Mouse (Mus musculus) kidney, embryonic 14.5 days (tissue): Measurements from ENCODE around the gene Myo9b. TPM values are rescaled to one million over a fixed set of nuclear protein-coding genes. Genes with fewer than 3 reads are reported as not detected.

Experiments used
- ATAC-seq: fragments of 200-750 bp; cut with Nextera tagmentation; 2 replicates; pipeline ENCODE4 v1.8.0; 2017; ENCODE audit warnings: moderate number of reproducible peaks, mild to moderate bottlenecking, moderate TSS enrichment, moderate library complexity; ENCODE audit not compliant: low FRiP score, low TSS enrichment
- H3K27ac ChIP-seq: fragments of 300-500 bp; sonication (generic); 2 replicates; pipeline ENCODE4 v1.5.1; 2014; ENCODE audit warnings: low read depth, mild to moderate bottlenecking, low read length, moderate library complexity, mixed read lengths
- H3K27me3 ChIP-seq: fragments of 300-500 bp; sonication (generic); 2 replicates; pipeline ENCODE4 v1.6.1; 2014; ENCODE audit warnings: mild to moderate bottlenecking, low read length; ENCODE audit not compliant: control insufficient read depth, insufficient read depth
- H3K36me3 ChIP-seq: fragments of 300-500 bp; sonication (generic); 2 replicates; pipeline ENCODE4 v1.6.1; 2014; ENCODE audit warnings: low read length, mixed read lengths; ENCODE audit not compliant: control insufficient read depth, insufficient read depth
- H3K4me1 ChIP-seq: fragments of 300-500 bp; sonication (generic); 2 replicates; pipeline ENCODE4 v1.6.1; 2014; ENCODE audit warnings: low read length, mixed read lengths; ENCODE audit not compliant: control insufficient read depth, insufficient read depth
- H3K4me2 ChIP-seq: fragments of 300-500 bp; sonication (generic); replicated peaks from 2 replicates; pipeline ENCODE4 v1.6.1; 2014; ENCODE audit warnings: low read depth, mild to moderate bottlenecking, low read length
- H3K4me3 ChIP-seq: fragments of 300-500 bp; sonication (generic); 2 replicates; pipeline ENCODE4 v1.5.1; 2014; ENCODE audit warnings: mild to moderate bottlenecking, low read length
- H3K9ac ChIP-seq: fragments of 300-500 bp; sonication (generic); 2 replicates; pipeline ENCODE4 v1.6.1; 2014; ENCODE audit warnings: low read depth, mild to moderate bottlenecking, low read length, moderate library complexity
- H3K9me3 ChIP-seq: fragments of 300-500 bp; sonication (generic); 2 replicates; pipeline ENCODE4 v1.6.1; 2016; ENCODE audit warnings: low read length; ENCODE audit not compliant: control insufficient read depth
- WGBS: fragments of 180-500 bp; shearing (Covaris S2); extraction: QIAGEN DNeasy Blood & Tissue Kit; methylation state at CpG from one replicate; pipeline ENCODE4 v1.1.7; 2014; 5-methylcytosine and 5-hydroxymethylcytosine counted together
- polyA plus RNA-seq: library from polyadenylated mRNA; unstranded; fragments of >200 nt; fragmentation: Nextera tagmentation; extraction: Ambion mirVana; gene quantifications from 2 replicates; pipeline ENCODE4 v1.2.1, GENCODE M21; 2014

Gene Myo9b
- polyA plus RNA-seq, 1 experiment from 2014 or later: 23.7 TPM

DNA sequence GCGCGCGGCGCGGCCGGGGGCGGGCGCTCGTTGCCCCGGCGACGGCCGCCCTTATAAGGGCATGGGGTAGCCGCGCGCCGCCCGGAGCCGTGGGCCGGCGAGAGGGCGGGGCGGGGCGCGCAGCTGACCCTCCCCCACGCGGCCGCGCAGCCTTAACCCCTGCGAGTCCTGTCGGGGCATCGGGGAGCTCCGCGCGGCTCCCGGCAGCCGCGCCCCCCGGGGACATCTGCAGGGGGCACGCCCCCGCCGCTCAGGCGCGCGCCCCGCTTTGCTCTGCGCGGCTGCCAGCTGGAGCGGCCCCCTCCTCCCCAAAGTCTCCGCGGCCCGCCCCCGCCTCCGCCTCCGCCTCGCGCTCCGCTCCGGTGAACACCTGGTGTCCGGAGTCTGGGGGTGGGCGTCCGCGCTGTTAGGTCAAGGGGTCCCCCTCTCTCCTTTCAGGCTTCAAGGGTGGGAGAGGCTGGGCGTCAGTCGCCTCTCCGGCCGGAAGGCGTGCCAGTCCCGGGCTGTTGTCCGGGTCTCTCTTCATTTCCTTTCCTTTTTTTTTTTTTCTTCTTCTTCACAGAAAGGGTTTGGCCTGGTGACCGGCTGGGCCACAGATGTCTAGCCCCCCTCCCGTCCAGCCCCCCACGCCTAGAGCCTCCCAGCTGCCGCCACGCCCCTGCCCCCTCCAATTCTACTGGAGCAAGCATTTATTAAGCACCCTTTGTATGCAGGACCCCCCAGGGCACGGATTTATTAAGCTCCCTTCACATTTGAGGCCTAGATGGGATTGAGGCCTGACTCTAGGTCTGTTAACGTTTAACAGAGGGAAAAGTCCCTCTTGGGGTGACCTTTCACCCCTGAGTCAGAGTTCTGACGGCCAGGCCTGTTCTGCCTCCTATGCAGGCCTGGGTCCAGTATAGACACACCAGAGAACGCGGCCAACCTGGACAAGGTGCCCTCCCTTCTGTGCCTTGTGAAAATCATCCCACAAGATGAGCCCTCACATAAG is 109.8 kb downstream of the Myo9b start:
- Histone ChIP-seq H3K4me1 (peaks cover 36% of the 10 kb centered on the region), H3K4me3 (peak overlapping the region; percentile 96), H3K4me2 (peak overlapping the region; percentile 96), H3K27ac (peak overlapping the region; percentile 97), H3K9ac (peak overlapping the region; percentile 96), H3K9me3 (no peaks in the 10 kb centered on the region), H3K27me3 (no peaks in the 10 kb centered on the region), H3K36me3 (peaks cover 13% of the 10 kb centered on the region)
- WGBS: 3% methylated on average over 43 of the region's 80 CpGs
- peak; percentile 91 for ATAC-seq

GRCm38 (mm10) chr8:71383396-71383795 is 110.9 kb downstream of the Myo9b start:
- Histone ChIP-seq H3K36me3 (peaks cover 1% of the 10 kb centered on the region; the same call in 1 of the 2 replicates), H3K4me3 (no peak overlapping the region), H3K4me2 (no peak overlapping the region), H3K27me3 (no peaks in the 10 kb centered on the region), H3K4me1 (peaks cover 33% of the 10 kb centered on the region), H3K27ac (peak overlapping the region; percentile 97), H3K9ac (no peak overlapping the region; the same call in 1 of the 2 replicates), H3K9me3 (no peaks in the 10 kb centered on the region)
- ATAC-seq: no peak
- WGBS: 15% methylated on average over 12 of the region's 12 CpGs

DNA sequence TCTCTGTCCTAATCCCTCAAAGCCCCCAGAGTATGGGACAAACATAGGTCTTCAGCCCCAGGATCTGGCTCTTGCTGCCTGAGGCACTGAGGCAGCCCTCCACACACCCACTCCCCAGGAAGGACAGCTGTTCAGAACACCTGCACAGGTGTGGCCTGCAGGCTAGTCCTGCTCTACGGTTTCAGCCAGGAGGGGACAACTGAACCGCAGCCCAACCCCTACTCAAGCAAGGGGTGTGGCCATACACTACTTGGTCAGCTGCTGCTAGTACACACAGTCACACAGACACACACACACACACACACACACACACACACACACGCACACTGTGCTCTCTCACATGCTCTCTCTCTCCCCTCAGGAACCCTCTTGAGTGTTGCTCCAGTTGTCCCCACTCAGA is 111.3 kb downstream of the Myo9b start:
- Histone ChIP-seq H3K36me3 (no peaks in the 10 kb centered on the region), H3K4me3 (no peak overlapping the region), H3K27ac (peak overlapping the region; percentile 97), H3K9me3 (no peaks in the 10 kb centered on the region), H3K27me3 (no peaks in the 10 kb centered on the region), H3K4me1 (peaks cover 29% of the 10 kb centered on the region), H3K9ac (no peak overlapping the region), H3K4me2 (no peak overlapping the region)
- ATAC-seq: no peak
- 56% methylated on average over 3 of the region's 3 CpGs for WGBS

DNA sequence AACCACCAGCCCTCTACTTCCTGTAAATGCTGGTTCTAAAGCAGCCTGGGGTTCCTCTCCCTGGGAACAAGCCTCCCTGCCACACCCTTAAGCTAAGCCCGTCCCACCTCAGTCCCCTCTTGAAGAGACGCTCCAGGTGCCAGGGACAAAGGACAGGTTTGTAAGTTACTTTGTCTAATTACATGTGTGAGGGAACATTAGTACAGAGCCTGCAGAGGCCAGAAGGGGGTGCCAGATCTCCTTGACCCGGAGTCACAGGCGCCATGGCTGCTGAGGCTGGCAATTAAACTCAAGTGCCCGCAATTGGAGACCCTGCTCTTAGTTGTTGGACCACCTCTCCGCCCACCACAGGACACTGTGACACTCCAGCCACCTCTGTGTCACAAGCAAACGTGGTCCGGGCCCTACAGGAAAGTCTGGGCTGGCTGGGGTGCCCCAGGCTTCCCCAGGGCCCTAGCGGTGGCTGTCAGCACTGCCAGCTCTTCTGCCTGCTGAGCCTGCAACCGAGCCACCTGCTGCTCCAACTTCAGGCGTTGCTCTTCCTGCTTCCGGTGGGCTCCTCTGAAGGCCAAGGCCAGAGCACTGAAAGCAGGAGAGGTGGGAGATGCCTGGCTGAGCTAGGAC is 112.8 kb downstream of the Myo9b start:
- no peaks in the 10 kb centered on the region for H3K27me3 ChIP-seq
- H3K9me3 ChIP-seq: no peaks in the 10 kb centered on the region
- no peak overlapping the region for H3K4me3 ChIP-seq
- 73% methylated on average over 12 of the region's 12 CpGs for WGBS
- no peak overlapping the region for H3K27ac ChIP-seq
- no peaks in the 10 kb centered on the region for H3K36me3 ChIP-seq
- no peak for ATAC-seq
- no peak overlapping the region for H3K9ac ChIP-seq
- peaks cover 16% of the 10 kb centered on the region for H3K4me1 ChIP-seq
- H3K4me2 ChIP-seq: no peak overlapping the region

DNA sequence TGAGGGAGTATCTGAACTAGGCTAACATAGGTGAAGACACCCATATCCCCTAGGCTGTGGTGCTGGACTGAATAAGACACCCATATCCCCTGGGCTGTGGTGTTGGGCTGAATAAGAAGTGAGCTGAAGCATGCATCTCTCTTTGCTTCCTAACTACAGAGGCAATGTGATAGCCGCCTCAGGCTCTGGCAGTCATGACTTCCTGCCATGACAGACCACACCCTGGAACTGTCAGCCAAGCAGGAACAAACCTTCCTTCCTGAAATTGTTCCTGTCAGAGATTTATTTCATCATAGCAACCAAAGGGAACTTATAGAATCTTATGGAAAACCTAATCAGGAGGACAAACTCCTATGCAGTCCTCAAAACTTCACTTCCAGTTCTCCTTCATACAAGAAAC is 115.8 kb downstream of the Myo9b start:
- Histone ChIP-seq H3K9ac (no peak overlapping the region), H3K36me3 (no peaks in the 10 kb centered on the region), H3K4me1 (peaks cover 6% of the 10 kb centered on the region), H3K4me3 (no peak overlapping the region), H3K27me3 (no peaks in the 10 kb centered on the region), H3K4me2 (no peak overlapping the region), H3K27ac (no peak overlapping the region), H3K9me3 (no peaks in the 10 kb centered on the region)
- WGBS: 70% methylated on average over 1 of the region's 1 CpGs
- no peak for ATAC-seq

DNA sequence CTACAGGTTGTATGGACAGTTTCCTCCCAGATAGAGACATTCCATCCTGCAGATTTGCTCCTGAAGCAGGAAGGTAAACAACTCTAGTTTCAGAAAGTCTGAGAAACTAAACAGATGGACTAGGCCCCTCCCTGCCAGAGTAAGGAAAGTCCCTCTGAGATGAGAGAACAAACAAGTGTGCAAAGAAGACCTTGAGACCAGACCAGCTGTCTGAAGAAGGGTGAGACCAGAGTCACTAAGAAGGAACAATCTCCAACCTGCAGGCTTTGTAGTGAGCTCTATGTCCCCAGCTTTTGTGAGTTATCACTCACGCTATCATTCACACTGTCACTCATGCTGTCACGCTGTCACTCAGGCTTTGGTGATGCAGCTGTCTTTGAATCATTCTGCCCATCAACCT is 119.2 kb downstream of the Myo9b start:
- ATAC-seq: no peak
- Histone ChIP-seq H3K4me2 (no peak overlapping the region), H3K36me3 (no peaks in the 10 kb centered on the region), H3K4me3 (no peak overlapping the region), H3K27me3 (no peaks in the 10 kb centered on the region), H3K4me1 (no peaks in the 10 kb centered on the region), H3K9ac (no peak overlapping the region), H3K9me3 (no peaks in the 10 kb centered on the region), H3K27ac (no peak overlapping the region)
- WGBS: 91% methylated on average over 2 of the region's 2 CpGs

DNA sequence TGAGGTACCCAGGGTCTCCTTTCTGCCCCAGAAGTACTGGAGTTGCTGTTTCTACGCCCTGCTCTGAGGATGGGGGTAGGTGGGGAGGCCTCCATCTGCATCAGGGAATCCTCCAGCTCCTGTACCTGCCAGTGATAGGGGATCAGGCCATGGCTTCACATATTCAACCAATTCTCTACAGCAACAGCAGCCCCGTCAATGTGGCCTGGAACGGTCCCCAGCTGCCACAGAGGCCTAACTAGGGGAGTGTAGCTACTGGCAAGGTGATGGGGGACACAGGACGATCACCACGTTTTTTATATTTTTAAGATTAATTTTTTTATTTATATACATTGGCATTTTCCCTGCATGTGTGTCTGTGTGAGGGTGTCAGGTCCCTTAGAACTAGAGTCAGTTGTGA is 119.9 kb downstream of the Myo9b start:
- Histone ChIP-seq H3K4me2 (no peak overlapping the region), H3K27me3 (no peaks in the 10 kb centered on the region), H3K36me3 (no peaks in the 10 kb centered on the region), H3K27ac (no peak overlapping the region), H3K9ac (no peak overlapping the region), H3K9me3 (no peaks in the 10 kb centered on the region), H3K4me3 (no peak overlapping the region), H3K4me1 (peaks cover 1% of the 10 kb centered on the region; the same call in 1 of the 2 replicates)
- 80% methylated on average over 5 of the region's 5 CpGs for WGBS
- ATAC-seq: no peak

GRCm38 (mm10) chr8:71392871-71393270 is 120.4 kb downstream of the Myo9b start:
- Histone ChIP-seq H3K27ac (no peak overlapping the region), H3K4me2 (no peak overlapping the region), H3K27me3 (no peaks in the 10 kb centered on the region), H3K9me3 (no peaks in the 10 kb centered on the region), H3K4me3 (peak overlapping the region; percentile 7; the same call in 1 of the 2 replicates), H3K4me1 (peaks cover 6% of the 10 kb centered on the region; the same call in 1 of the 2 replicates), H3K9ac (no peak overlapping the region), H3K36me3 (no peaks in the 10 kb centered on the region)
- 12% methylated on average over 3 of the region's 3 CpGs for WGBS
- no peak for ATAC-seq

GRCm38 (mm10) chr8:71394481-71394880 is 122.0 kb downstream of the Myo9b start:
- Histone ChIP-seq H3K4me2 (peak overlapping the region; percentile 27), H3K27ac (no peak overlapping the region), H3K9me3 (no peaks in the 10 kb centered on the region), H3K4me1 (peaks cover 6% of the 10 kb centered on the region; the same call in 1 of the 2 replicates), H3K36me3 (peaks cover 13% of the 10 kb centered on the region), H3K4me3 (peak overlapping the region; percentile 12), H3K27me3 (no peaks in the 10 kb centered on the region), H3K9ac (no peak overlapping the region)
- no peak for ATAC-seq
- 76% methylated on average over 7 of the region's 7 CpGs for WGBS
